Mouse (Mus musculus) heart, adult 2 months (tissue): Measurements from ENCODE around the gene Tnip1.

ENCODE experiments used
- CTCF ChIP-seq: fragments of 200-600 bp; IDR thresholded peaks from 2 replicates; pipeline ENCODE4 v1.8.1; 2022; ENCODE audit warnings: antibody characterized with exemption, mild to moderate bottlenecking, moderate library complexity
- POLR2A ChIP-seq: fragments of 200-500 bp; IDR thresholded peaks from 2 replicates; pipeline ENCODE4 v1.6.1; 2011; ENCODE audit warnings: mild to moderate bottlenecking, low read depth, low read length, control low read depth; ENCODE audit not compliant: insufficient read depth

GRCm38 (mm10) chr11:54899657-54900056, 63.1 kb downstream of the Tnip1 start:
- no peak for TF ChIP-seq POLR2A
- TF ChIP-seq CTCF = no peak
